In genomic region chr5:114134091-114134534, GRCm38 (mm10) we compare ENCODE assay signal across 9 mouse cellular contexts. TPM values are rescaled to one million over a fixed set of nuclear protein-coding genes. Genes with fewer than 3 reads are reported as not detected.
DNase-seq lines count a peak whose midpoint lies in the region; ATAC-seq and TF ChIP-seq lines count a peak whose summit lies in the region.
"Had no signal": no experiment of that assay in that cellular context is flagged by ENCODE, and none has a peak within 500 bp of the region (broad histone marks: within the 10 kb centered on the region; RNA-seq: fewer than 3 reads in every experiment).

No protein-coding gene starts in this region.

- 53% methylated on average over 6 of the region's 6 CpGs for WGBS in hindbrain, postnatal 0 days
- 74% methylated on average over 6 of the region's 6 CpGs for WGBS in hindbrain, embryonic 13.5 days
- WGBS in forebrain, embryonic 12.5 days, result 68% methylated on average over 6 of the region's 6 CpGs

- no peak overlapping the region for H3ac ChIP-seq in C2C12 (ENCODE audit: control insufficient read depth, insufficient read length, low read depth)

- no peak for ATAC-seq in hindbrain, postnatal 0 days
- no peak for ATAC-seq in hindbrain, embryonic 13.5 days (ENCODE audit: low FRiP score)
- no peak for ATAC-seq in forebrain, embryonic 12.5 days (ENCODE audit: low FRiP score)

- peak; percentile 70 for TF ChIP-seq CTCF in hindbrain, postnatal 0 days (IDR thresholded peaks at IDR 0.05; ENCODE audit: low read depth)
- no peak for TF ChIP-seq CTCF in C2C12 (IDR thresholded peaks at IDR 0.05; ENCODE audit: control insufficient read depth, insufficient read depth, insufficient read length)

- H3K4me3 ChIP-seq in hindbrain, postnatal 0 days (ENCODE audit: low read length), result no peak overlapping the region
- no peak overlapping the region for H3K4me3 ChIP-seq in hindbrain, embryonic 13.5 days
- H3K4me3 ChIP-seq in C2C12 (ENCODE audit: insufficient read depth, poor library complexity, severe bottlenecking), result no peak overlapping the region
- H3K4me3 ChIP-seq in forebrain, embryonic 12.5 days (replicated peaks), result no peak overlapping the region
- H3K4me3 ChIP-seq: limb, embryonic 13.5 days had no signal

- H3K79me2 ChIP-seq in C2C12 (ENCODE audit: control insufficient read depth, insufficient read depth), result no peaks in the 10 kb centered on the region

- H3K27ac ChIP-seq in hindbrain, postnatal 0 days, result no peak overlapping the region
- no peak overlapping the region for H3K27ac ChIP-seq in hindbrain, embryonic 13.5 days
- H3K27ac ChIP-seq in forebrain, embryonic 12.5 days, result no peak overlapping the region
- H3K27ac ChIP-seq: limb, embryonic 13.5 days had no signal

- no peak overlapping the region for H3K4me2 ChIP-seq in hindbrain, postnatal 0 days (ENCODE audit: low read depth, low read length)
- no peak overlapping the region for H3K4me2 ChIP-seq in hindbrain, embryonic 13.5 days
- no peak overlapping the region for H3K4me2 ChIP-seq in forebrain, embryonic 12.5 days
- H3K4me2 ChIP-seq: limb, embryonic 13.5 days had no signal

- H3K27me3 ChIP-seq in hindbrain, postnatal 0 days (ENCODE audit: insufficient read depth, low read length), result no peaks in the 10 kb centered on the region
- no peaks in the 10 kb centered on the region for H3K27me3 ChIP-seq in hindbrain, embryonic 13.5 days
- H3K27me3 ChIP-seq in C2C12 (ENCODE audit: control insufficient read depth, insufficient read depth, insufficient read length), result no peaks in the 10 kb centered on the region
- H3K27me3 ChIP-seq in forebrain, embryonic 12.5 days, result no peaks in the 10 kb centered on the region
- H3K27me3 ChIP-seq: limb, embryonic 13.5 days had no signal

- peaks cover 4% of the 10 kb centered on the region for H3K4me1 ChIP-seq in hindbrain, postnatal 0 days (ENCODE audit: insufficient read depth, low read length)
- H3K4me1 ChIP-seq in hindbrain, embryonic 13.5 days (replicated peaks), result peaks cover 38% of the 10 kb centered on the region
- H3K4me1 ChIP-seq in forebrain, embryonic 12.5 days, result peaks cover 46% of the 10 kb centered on the region

- H3K36me3 ChIP-seq in hindbrain, postnatal 0 days (ENCODE audit: insufficient read depth, low read length), result no peaks in the 10 kb centered on the region
- H3K36me3 ChIP-seq in hindbrain, embryonic 13.5 days, result no peaks in the 10 kb centered on the region
- H3K36me3 ChIP-seq in C2C12 (ENCODE audit: control insufficient read depth, insufficient read depth), result peaks cover 12% of the 10 kb centered on the region
- peaks cover 27% of the 10 kb centered on the region for H3K36me3 ChIP-seq in forebrain, embryonic 12.5 days (replicated peaks)

- intact Hi-C loops in gastrocnemius, postnatal 14 days (cut with DNase I; ENCODE audit: low total_unique reads), result no loop called here

- no peak overlapping the region for H3K9ac ChIP-seq in hindbrain, postnatal 0 days (replicated peaks; ENCODE audit: low read length)
- H3K9ac ChIP-seq in hindbrain, embryonic 13.5 days, result no peak overlapping the region
- no peak overlapping the region for H3K9ac ChIP-seq in forebrain, embryonic 12.5 days

- H3K9me3 ChIP-seq in hindbrain, postnatal 0 days (ENCODE audit: low read length), result no peaks in the 10 kb centered on the region
- no peaks in the 10 kb centered on the region for H3K9me3 ChIP-seq in hindbrain, embryonic 13.5 days
- H3K9me3 ChIP-seq in forebrain, embryonic 12.5 days, result no peaks in the 10 kb centered on the region
- H3K9me3 ChIP-seq: limb, embryonic 13.5 days had no signal

- peak; percentile 64 for DNase-seq in hindbrain, postnatal 0 days (ENCODE audit: low spot score)
- DNase-seq in adrenal gland, postnatal 4 days (ENCODE audit: low spot score in 2 of 2), result peak; percentile 49 to 62
- DNase-seq in gastrocnemius, postnatal 14 days, result peak; percentile 61
- peak; percentile 76 for DNase-seq in kidney, postnatal 10 days
- DNase-seq in mesoderm, embryonic 11.5 days (ENCODE audit: low read depth, low spot score), result peak; percentile 23

- H3K79me3 ChIP-seq in C2C12 (ENCODE audit: low read depth), result no peaks in the 10 kb centered on the region

TF ChIP-seq in C2C12, 6 proteins besides CTCF, POLR2A, EP300 and RAD21:
- no peak for TF ChIP-seq FOSL1 (IDR thresholded peaks at IDR 0.05; ENCODE audit: insufficient read depth, low read length, poor library complexity, severe bottlenecking)
- peak; percentile 34 for TF ChIP-seq CEBPB (IDR thresholded peaks at IDR 0.05; ENCODE audit: low read depth)

RNA-seq across cellular contexts. Expression of gene Ung, which starts 3.9 kb away (rescaled TPM):
- total RNA-seq in hindbrain, postnatal 0 days (2014; rRNA removed), result 13.8 and 15.5 TPM in 2 replicates
- 13.8 and 14.0 TPM in 2 replicates for polyA plus RNA-seq in hindbrain, postnatal 0 days (2015; fragmentation: Nextera tagmentation; extraction: Ambion mirVana)
- 10.4 and 11.1 TPM in 2 replicates for polyA plus RNA-seq in hindbrain, embryonic 13.5 days (2015; fragmentation: Nextera tagmentation; extraction: Ambion mirVana)
- polyA plus RNA-seq in C2C12 (2012; fragmentation: generic; extraction: Trizol), result 13.7 TPM
- total RNA-seq in adrenal gland, postnatal 4 days (2021), result 10 to 100 TPM; 15.3 to 17.0 TPM
- 1 to 10 TPM; 6.5 to 7.2 TPM for total RNA-seq in gastrocnemius, postnatal 14 days (2021)
- 64.4 and 69.6 TPM in 2 replicates for polyA plus RNA-seq in forebrain, embryonic 12.5 days (2016; fragmentation: Nextera tagmentation; extraction: Ambion mirVana)

RNA-seq across cellular contexts. Expression of gene Alkbh2, which starts 6.1 kb away (rescaled TPM):
- total RNA-seq in hindbrain, postnatal 0 days (2014; rRNA removed), result 3.1 and 9.5 TPM in 2 replicates
- 7.6 and 8.0 TPM in 2 replicates for polyA plus RNA-seq in hindbrain, postnatal 0 days (2015; fragmentation: Nextera tagmentation; extraction: Ambion mirVana)
- 5.4 and 6.3 TPM in 2 replicates for polyA plus RNA-seq in hindbrain, embryonic 13.5 days (2015; fragmentation: Nextera tagmentation; extraction: Ambion mirVana)
- polyA plus RNA-seq in C2C12 (2012; fragmentation: generic; extraction: Trizol), result 5.2 TPM
- 10 to 100 TPM in 1 of 2 experiments, 1 to 10 TPM in 1; 7.9 to 12.9 TPM for total RNA-seq in adrenal gland, postnatal 4 days (2021)
- total RNA-seq in gastrocnemius, postnatal 14 days (2021), result 1 to 10 TPM; 1.1 to 1.5 TPM
- polyA plus RNA-seq in forebrain, embryonic 12.5 days (2016; fragmentation: Nextera tagmentation; extraction: Ambion mirVana), result 10.9 and 11.3 TPM in 2 replicates

RNA-seq across cellular contexts. Expression of gene Acacb, which starts 12.2 kb away (rescaled TPM):
- 3.4 and 7.0 TPM in 2 replicates for total RNA-seq in hindbrain, postnatal 0 days (2014; rRNA removed)
- 5.1 and 6.1 TPM in 2 replicates for polyA plus RNA-seq in hindbrain, postnatal 0 days (2015; fragmentation: Nextera tagmentation; extraction: Ambion mirVana)
- polyA plus RNA-seq in hindbrain, embryonic 13.5 days (2015; fragmentation: Nextera tagmentation; extraction: Ambion mirVana), result 1.9 and 3.2 TPM in 2 replicates
- polyA plus RNA-seq in C2C12 (2012; fragmentation: generic; extraction: Trizol), result 0.26 TPM
- 10 to 100 TPM; 25.6 to 31.5 TPM for total RNA-seq in adrenal gland, postnatal 4 days (2021)
- total RNA-seq in gastrocnemius, postnatal 14 days (2021), result 10 to 100 TPM; 66.4 to 98.1 TPM
- 1.7 and 1.9 TPM in 2 replicates for polyA plus RNA-seq in forebrain, embryonic 12.5 days (2016; fragmentation: Nextera tagmentation; extraction: Ambion mirVana)

RNA-seq across cellular contexts. Expression of gene Svop, which starts 42.7 kb away (rescaled TPM):
- total RNA-seq in hindbrain, postnatal 0 days (2014; rRNA removed), result 159 and 173 TPM in 2 replicates
- 73.8 and 81.3 TPM in 2 replicates for polyA plus RNA-seq in hindbrain, postnatal 0 days (2015; fragmentation: Nextera tagmentation; extraction: Ambion mirVana)
- 83.2 and 88.7 TPM in 2 replicates for polyA plus RNA-seq in hindbrain, embryonic 13.5 days (2015; fragmentation: Nextera tagmentation; extraction: Ambion mirVana)
- 0.04 TPM for polyA plus RNA-seq in C2C12 (2012; fragmentation: generic; extraction: Trizol)
- total RNA-seq in adrenal gland, postnatal 4 days (2021), result 1 to 10 TPM; 6.2 to 7.5 TPM
- not detected for total RNA-seq in gastrocnemius, postnatal 14 days (2021)
- polyA plus RNA-seq in forebrain, embryonic 12.5 days (2016; fragmentation: Nextera tagmentation; extraction: Ambion mirVana), result 40.2 and 45.7 TPM in 2 replicates

Comparison
In these comparisons a context has a peak if more than half of its experiments do, and no peak if none do; other contexts are left out.
1. DNase-seq: peak in every context shown above with its lines; median percentile 76 in kidney, postnatal 10 days; 64 in hindbrain, postnatal 0 days; 61 in gastrocnemius, postnatal 14 days; 56 in adrenal gland, postnatal 4 days; 23 in mesoderm, embryonic 11.5 days.